Mouse (Mus musculus): ENCODE data around the gene Zp1. TPM values are rescaled to one million over a fixed set of nuclear protein-coding genes. Genes with fewer than 3 reads are reported as not detected.

Zp1 gene
- polyA plus RNA-seq, 1 experiment from 2014 or later, result 0.79 TPM

- no peak overlapping the region for H3K4me2 ChIP-seq (ENCODE audit: low read length)
- no peaks in the 10 kb centered on the region for H3K36me3 ChIP-seq (ENCODE audit: control insufficient read depth, insufficient read depth, low read length)
- ATAC-seq, result no peak
- no peaks in the 10 kb centered on the region for H3K9me3 ChIP-seq (ENCODE audit: control insufficient read depth, low read length)
- no peak overlapping the region for H3K27ac ChIP-seq (ENCODE audit: low read depth, low read length)
- no peaks in the 10 kb centered on the region; the same call in 1 of the 2 replicates for H3K4me1 ChIP-seq (ENCODE audit: control insufficient read depth, insufficient read depth, low read depth, low read length)
- H3K9ac ChIP-seq (ENCODE audit: low read depth, low read length), result no peak overlapping the region
- no peaks in the 10 kb centered on the region for H3K27me3 ChIP-seq (replicated peaks; ENCODE audit: control insufficient read depth, insufficient read depth, low read length)
- no peak overlapping the region for H3K4me3 ChIP-seq (ENCODE audit: low read length)
- WGBS, result 83% methylated on average over 7 of the region's 7 CpGs
Observed at GRCm38 (mm10) chr19:10914291-10914690, 6.1 kb downstream of the Zp1 start.

GRCm38 (mm10) chr19:10909087-10909721 lies 11.2 kb downstream of the Zp1 start:
- H3K4me2 ChIP-seq (ENCODE audit: low read length), result no peak overlapping the region
- H3K27ac ChIP-seq (ENCODE audit: low read depth, low read length), result no peak overlapping the region
- no peaks in the 10 kb centered on the region for H3K9me3 ChIP-seq (ENCODE audit: control insufficient read depth, low read length)
- H3K4me3 ChIP-seq (ENCODE audit: low read length), result no peak overlapping the region
- H3K27me3 ChIP-seq (replicated peaks; ENCODE audit: control insufficient read depth, insufficient read depth, low read length), result no peaks in the 10 kb centered on the region
- 87% methylated on average over 6 of the region's 6 CpGs for WGBS
- H3K36me3 ChIP-seq (ENCODE audit: control insufficient read depth, insufficient read depth, low read length), result peaks cover 14% of the 10 kb centered on the region
- no peak overlapping the region for H3K9ac ChIP-seq (ENCODE audit: low read depth, low read length)
- ATAC-seq, result no peak
- no peaks in the 10 kb centered on the region for H3K4me1 ChIP-seq (ENCODE audit: control insufficient read depth, insufficient read depth, low read depth, low read length)

- Histone ChIP-seq H3K4me1 (ENCODE audit: control insufficient read depth, insufficient read depth, low read depth, low read length) (no peaks in the 10 kb centered on the region), H3K4me3 (ENCODE audit: low read length) (no peak overlapping the region), H3K27me3 (replicated peaks; ENCODE audit: control insufficient read depth, insufficient read depth, low read length) (no peaks in the 10 kb centered on the region), H3K4me2 (ENCODE audit: low read length) (no peak overlapping the region), H3K9me3 (ENCODE audit: control insufficient read depth, low read length) (no peaks in the 10 kb centered on the region), H3K9ac (ENCODE audit: low read depth, low read length) (no peak overlapping the region), H3K27ac (ENCODE audit: low read depth, low read length) (no peak overlapping the region), H3K36me3 (ENCODE audit: control insufficient read depth, insufficient read depth, low read length) (peaks cover 27% of the 10 kb centered on the region)
- ATAC-seq, result peak; percentile 60
- 59% methylated on average over 3 of the region's 3 CpGs for WGBS
Observed at GRCm38 (mm10) chr19:10907891-10908290, 12.5 kb downstream of the Zp1 start.

- Histone ChIP-seq H3K27ac (ENCODE audit: low read depth, low read length) (peak overlapping the region; percentile 20; the same call in 1 of the 2 replicates), H3K36me3 (ENCODE audit: control insufficient read depth, insufficient read depth, low read length) (peaks cover 48% of the 10 kb centered on the region), H3K9ac (ENCODE audit: low read depth, low read length) (no peak overlapping the region), H3K27me3 (replicated peaks; ENCODE audit: control insufficient read depth, insufficient read depth, low read length) (no peaks in the 10 kb centered on the region), H3K9me3 (ENCODE audit: control insufficient read depth, low read length) (no peaks in the 10 kb centered on the region), H3K4me3 (ENCODE audit: low read length) (no peak overlapping the region), H3K4me1 (ENCODE audit: control insufficient read depth, insufficient read depth, low read depth, low read length) (no peaks in the 10 kb centered on the region), H3K4me2 (ENCODE audit: low read length) (no peak overlapping the region)
- no peak for ATAC-seq
- 85% methylated on average over 5 of the region's 5 CpGs for WGBS
Observed at GRCm38 (mm10) chr19:10905728-10906000, 14.8 kb downstream of the Zp1 start.

- peak; percentile 60 for ATAC-seq
- H3K4me3 ChIP-seq (ENCODE audit: low read length), result no peak overlapping the region
- H3K9ac ChIP-seq (ENCODE audit: low read depth, low read length), result no peak overlapping the region
- H3K36me3 ChIP-seq (ENCODE audit: control insufficient read depth, insufficient read depth, low read length), result peaks cover 54% of the 10 kb centered on the region
- H3K4me2 ChIP-seq (ENCODE audit: low read length), result no peak overlapping the region
- no peaks in the 10 kb centered on the region for H3K27me3 ChIP-seq (replicated peaks; ENCODE audit: control insufficient read depth, insufficient read depth, low read length)
- H3K9me3 ChIP-seq (ENCODE audit: control insufficient read depth, low read length), result no peaks in the 10 kb centered on the region
- WGBS, result 62% methylated on average over 7 of the region's 7 CpGs
- no peaks in the 10 kb centered on the region for H3K4me1 ChIP-seq (ENCODE audit: control insufficient read depth, insufficient read depth, low read depth, low read length)
- H3K27ac ChIP-seq (ENCODE audit: low read depth, low read length), result peak overlapping the region; percentile 20; the same call in 1 of the 2 replicates
Observed at GRCm38 (mm10) chr19:10904927-10905727, 15.3 kb downstream of the Zp1 start.

GRCm38 (mm10) chr19:10904512-10904911 lies 15.9 kb downstream of the Zp1 start:
- H3K4me2 ChIP-seq (ENCODE audit: low read length), result no peak overlapping the region
- WGBS, result 91% methylated on average over 5 of the region's 5 CpGs
- no peaks in the 10 kb centered on the region for H3K4me1 ChIP-seq (ENCODE audit: control insufficient read depth, insufficient read depth, low read depth, low read length)
- no peak for ATAC-seq
- H3K27ac ChIP-seq (ENCODE audit: low read depth, low read length), result no peak overlapping the region
- H3K9ac ChIP-seq (ENCODE audit: low read depth, low read length), result no peak overlapping the region
- H3K4me3 ChIP-seq (ENCODE audit: low read length), result no peak overlapping the region
- peaks cover 60% of the 10 kb centered on the region for H3K36me3 ChIP-seq (ENCODE audit: control insufficient read depth, insufficient read depth, low read length)
- H3K27me3 ChIP-seq (replicated peaks; ENCODE audit: control insufficient read depth, insufficient read depth, low read length), result no peaks in the 10 kb centered on the region
- H3K9me3 ChIP-seq (ENCODE audit: control insufficient read depth, low read length), result no peaks in the 10 kb centered on the region

GRCm38 (mm10) chr19:10901046-10901445 lies 19.4 kb downstream of the Zp1 start:
- no peak for ATAC-seq
- WGBS, result 93% methylated on average over 5 of the region's 5 CpGs
- no peak overlapping the region for H3K9ac ChIP-seq (ENCODE audit: low read depth, low read length)

GRCm38 (mm10) chr19:10900315-10900714 lies 20.1 kb downstream of the Zp1 start:
- peaks cover 61% of the 10 kb centered on the region for H3K36me3 ChIP-seq (ENCODE audit: control insufficient read depth, insufficient read depth, low read length)
- no peak overlapping the region for H3K27ac ChIP-seq (ENCODE audit: low read depth, low read length)
- H3K27me3 ChIP-seq (replicated peaks; ENCODE audit: control insufficient read depth, insufficient read depth, low read length), result no peaks in the 10 kb centered on the region
- H3K9ac ChIP-seq (ENCODE audit: low read depth, low read length), result no peak overlapping the region
- H3K4me1 ChIP-seq (ENCODE audit: control insufficient read depth, insufficient read depth, low read depth, low read length), result peaks cover 15% of the 10 kb centered on the region
- no peak overlapping the region for H3K4me3 ChIP-seq (ENCODE audit: low read length)
- H3K9me3 ChIP-seq (ENCODE audit: control insufficient read depth, low read length), result no peaks in the 10 kb centered on the region
- no peak overlapping the region for H3K4me2 ChIP-seq (ENCODE audit: low read length)
- WGBS, result 68% methylated on average over 6 of the region's 6 CpGs
- ATAC-seq, result no peak

More at GRCm38 (mm10) chr19:10901046-10901445, 19.4 kb downstream of the Zp1 start:
- H3K27me3 ChIP-seq (replicated peaks; ENCODE audit: control insufficient read depth, insufficient read depth, low read length), result no peaks in the 10 kb centered on the region
- no peak overlapping the region for H3K4me3 ChIP-seq (ENCODE audit: low read length)
- H3K9me3 ChIP-seq (ENCODE audit: control insufficient read depth, low read length), result no peaks in the 10 kb centered on the region
- H3K36me3 ChIP-seq (ENCODE audit: control insufficient read depth, insufficient read depth, low read length), result peaks cover 69% of the 10 kb centered on the region
- H3K4me2 ChIP-seq (ENCODE audit: low read length), result no peak overlapping the region
- no peak overlapping the region for H3K27ac ChIP-seq (ENCODE audit: low read depth, low read length)
- peaks cover 13% of the 10 kb centered on the region for H3K4me1 ChIP-seq (ENCODE audit: control insufficient read depth, insufficient read depth, low read depth, low read length)

- Histone ChIP-seq H3K27ac (ENCODE audit: low read depth, low read length) (no peak overlapping the region), H3K9ac (ENCODE audit: low read depth, low read length) (no peak overlapping the region), H3K4me2 (ENCODE audit: low read length) (no peak overlapping the region), H3K27me3 (replicated peaks; ENCODE audit: control insufficient read depth, insufficient read depth, low read length) (no peaks in the 10 kb centered on the region), H3K4me3 (ENCODE audit: low read length) (no peak overlapping the region), H3K4me1 (ENCODE audit: control insufficient read depth, insufficient read depth, low read depth, low read length) (peaks cover 15% of the 10 kb centered on the region), H3K9me3 (ENCODE audit: control insufficient read depth, low read length) (no peaks in the 10 kb centered on the region), H3K36me3 (ENCODE audit: control insufficient read depth, insufficient read depth, low read length) (peaks cover 43% of the 10 kb centered on the region)
- ATAC-seq, result no peak
- WGBS, result 92% methylated on average over 8 of the region's 8 CpGs
Observed at GRCm38 (mm10) chr19:10897491-10897890, 22.9 kb downstream of the Zp1 start.

All from hindbrain, embryonic 16.5 days (tissue).